Mouse (Mus musculus) fibroblast of lung, adult 2 months (primary cell): ENCODE measurements around the gene Klk1.

Experiments used
- DNase-seq: peaks from one replicate; pipeline ENCODE4 v3.0.0-alpha.2; 2011; ENCODE audit warnings: low read depth

Klk1 gene

DNA sequence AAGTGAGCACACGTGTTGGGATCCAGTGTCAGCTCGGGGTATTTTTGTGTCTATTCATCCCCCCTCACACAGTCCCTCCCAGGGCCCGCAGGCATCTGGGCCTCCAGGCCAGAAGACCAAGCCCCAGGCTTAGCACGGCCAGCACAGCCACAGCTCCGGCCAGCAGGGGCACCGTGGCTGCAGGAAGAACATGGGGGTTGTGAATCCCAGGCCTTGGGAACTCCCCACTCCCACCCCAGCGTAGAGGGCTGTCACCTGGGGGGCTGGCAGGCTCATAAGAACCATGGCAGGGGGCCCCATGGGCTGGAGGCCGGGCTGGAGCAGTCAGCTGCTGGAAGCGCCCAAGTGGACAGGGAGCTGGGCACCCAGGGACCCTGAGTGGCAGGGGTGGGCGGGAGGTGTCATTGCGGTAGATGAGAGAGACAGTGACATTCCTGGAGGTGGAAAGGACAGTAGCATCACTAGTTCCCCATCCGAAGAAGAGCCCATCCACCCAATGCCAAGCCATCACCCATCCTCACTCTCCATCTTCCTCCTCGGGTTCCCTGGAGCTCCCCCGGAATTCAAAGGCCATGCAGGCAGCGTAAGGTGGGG, 28.0 kb downstream of the Klk1 start:
- no peak for DNase-seq

DNA sequence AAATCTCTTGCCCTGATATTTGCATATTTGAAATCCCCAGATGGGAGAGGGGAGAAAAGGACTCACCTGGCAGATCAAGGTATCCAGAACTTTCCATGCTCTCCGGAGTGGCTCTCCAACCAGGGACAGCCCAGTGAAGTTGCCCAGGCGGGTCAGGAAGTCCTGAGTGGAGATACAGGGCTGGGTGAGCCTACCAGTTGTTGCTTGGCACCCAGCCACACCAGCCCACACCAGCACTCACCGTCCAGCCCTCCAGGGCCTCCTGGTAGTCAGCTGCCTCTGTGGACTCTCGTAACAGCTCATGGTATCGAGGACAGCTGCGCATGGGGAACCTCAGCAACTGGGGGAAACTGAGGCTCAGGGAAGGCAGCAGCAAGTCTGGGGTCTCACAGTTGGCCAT, 29.8 kb downstream of the Klk1 start:
- DNase-seq = no peak

DNA sequence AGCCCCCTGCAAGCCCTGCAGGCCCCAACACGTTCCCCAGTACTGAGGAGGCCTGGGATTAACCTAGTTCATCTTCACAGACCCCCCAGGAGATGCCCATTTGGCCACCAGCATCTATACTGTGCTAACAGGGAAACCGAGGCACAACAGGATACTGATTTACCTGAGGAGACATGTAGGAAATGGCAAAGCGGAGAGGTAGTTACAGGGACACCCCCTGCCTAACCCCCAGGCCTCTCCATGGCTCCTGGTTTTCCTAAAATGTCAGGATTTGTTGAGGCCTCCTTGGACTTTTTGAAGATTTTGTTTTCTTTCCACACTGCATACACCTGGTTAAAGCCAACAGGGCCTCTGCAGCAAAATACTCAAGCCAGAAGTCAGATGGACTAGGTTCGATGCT, 32.1 kb downstream of the Klk1 start, which contains the start of gene Acp4:
Gene Acp4 (minus strand): TSS at position 101 of the 400 bp plus-strand sequence.
- DNase-seq = no peak

DNA sequence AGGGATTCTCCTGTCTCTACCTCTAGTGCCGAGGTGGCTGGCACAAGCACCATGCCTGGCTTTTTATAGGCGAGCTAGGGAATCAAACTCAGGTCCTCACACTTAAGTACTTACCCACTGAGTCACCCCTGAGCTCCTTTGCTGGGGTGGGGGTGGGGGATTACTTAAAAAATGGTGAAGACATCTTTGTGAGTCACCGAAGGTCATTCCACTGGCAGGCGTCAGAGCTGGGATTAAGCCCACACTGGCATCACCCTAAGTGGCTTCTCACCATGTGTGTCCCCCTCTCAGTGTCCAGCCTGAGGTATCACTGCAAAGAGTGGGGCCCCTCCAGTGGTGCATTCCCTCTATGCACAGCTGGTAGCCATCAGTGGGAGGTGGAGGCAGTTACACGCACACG, 35.2 kb downstream of the Klk1 start:
- no peak for DNase-seq

DNA sequence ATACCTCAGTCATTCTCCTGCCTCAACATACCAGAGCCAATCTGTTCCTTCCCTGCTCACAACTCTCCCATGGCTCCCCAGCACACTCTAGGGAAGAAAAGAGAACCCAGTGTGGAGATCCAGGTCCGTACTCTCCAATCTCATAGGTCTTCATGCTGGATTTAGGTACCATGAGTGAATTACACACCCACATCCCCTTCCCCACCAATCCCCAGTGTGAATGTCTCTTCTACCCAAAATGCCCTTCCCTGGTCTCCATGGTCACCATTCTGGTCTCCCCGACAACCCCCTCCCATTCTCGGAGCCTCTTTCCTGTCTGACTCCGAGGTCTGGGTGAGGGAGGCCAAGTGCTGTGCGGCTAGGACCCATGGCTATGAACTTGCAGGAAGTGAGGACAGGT, 36.0 kb downstream of the Klk1 start, which contains the start of gene Gm15517:
Gene Gm15517 (plus strand): TSS at position 301 of the 400 bp plus-strand sequence.
- DNase-seq = no peak

DNA sequence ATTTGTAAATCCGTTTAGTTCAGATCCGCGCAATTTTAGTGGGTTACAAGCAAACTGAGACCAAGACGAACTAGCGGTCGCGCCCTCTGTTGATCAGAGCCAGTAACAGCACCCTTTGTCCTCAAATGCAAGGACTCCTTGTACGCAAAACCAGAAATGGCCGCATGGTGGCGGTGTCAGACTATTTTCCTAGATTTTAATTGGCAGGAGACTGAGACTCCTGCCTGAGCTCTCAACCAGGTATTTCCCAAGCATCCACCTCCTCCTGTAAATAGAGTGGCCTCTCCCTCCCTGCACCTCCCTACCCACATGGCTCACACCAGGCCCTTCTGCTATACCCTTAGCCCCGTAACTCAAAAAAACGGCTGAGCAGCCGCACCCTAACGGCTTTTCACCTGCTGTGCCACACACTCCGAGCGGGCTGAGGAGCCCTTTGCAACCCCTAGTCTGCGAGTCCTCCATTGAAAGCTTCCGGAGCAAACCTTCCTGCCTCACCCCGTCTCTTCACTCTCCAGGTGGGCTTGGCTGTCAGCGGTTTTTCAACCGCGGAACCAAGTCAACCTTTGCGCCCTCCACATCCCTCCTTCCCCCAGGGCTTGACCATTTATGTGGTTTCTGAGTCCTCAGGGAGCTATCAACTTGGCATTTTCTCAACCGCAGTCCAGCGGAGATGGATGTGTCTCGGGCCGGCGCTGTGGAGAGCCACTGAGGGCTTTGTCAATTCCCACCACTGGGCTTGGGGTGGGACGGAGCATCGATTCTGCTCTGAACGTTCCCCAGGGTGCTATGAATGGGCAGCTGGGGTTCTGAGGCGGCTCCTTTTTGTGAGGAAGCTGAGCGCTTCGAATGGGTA, 37.9 kb downstream of the Klk1 start:
- DNase-seq = peak; percentile 79

DNA sequence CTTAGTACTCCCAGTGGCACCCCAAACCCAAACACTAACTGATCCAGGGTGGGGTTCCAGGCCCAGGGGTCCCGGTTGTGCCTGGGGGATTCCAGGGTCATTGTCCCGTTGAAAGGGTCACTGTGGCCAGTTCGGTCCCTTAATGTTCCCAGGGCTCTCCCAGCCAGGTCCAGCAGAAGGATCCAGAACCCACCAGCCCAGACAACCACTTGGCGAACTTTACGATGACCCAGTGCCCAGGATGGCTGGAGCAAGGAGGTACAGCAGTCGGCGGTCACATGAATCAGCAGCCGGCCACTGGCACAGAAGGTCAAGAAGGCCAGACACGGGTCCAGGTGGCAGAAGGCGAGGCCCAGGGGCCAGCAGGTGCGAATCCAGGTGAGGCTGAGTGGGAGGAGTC, 43.0 kb downstream of the Klk1 start:
- no peak for DNase-seq

DNA sequence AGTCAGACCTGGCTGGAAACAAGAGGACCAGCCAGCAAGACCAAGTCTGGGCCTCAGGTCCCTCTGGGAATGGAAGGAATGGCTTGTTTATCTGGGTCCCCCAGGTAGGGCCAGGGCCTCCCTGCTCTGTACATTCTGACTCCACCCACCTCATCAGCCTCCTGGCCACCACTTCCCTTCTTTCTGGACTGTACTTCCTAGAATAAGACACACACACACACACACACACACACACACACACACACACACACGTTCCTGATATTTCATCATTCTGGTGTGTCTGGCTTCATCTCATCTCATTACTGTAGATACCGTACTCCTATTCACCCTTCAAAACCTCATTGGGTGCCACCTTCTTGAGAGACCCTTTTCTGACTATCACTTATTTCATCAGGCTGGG, 44.2 kb downstream of the Klk1 start:
- no peak for DNase-seq

DNA sequence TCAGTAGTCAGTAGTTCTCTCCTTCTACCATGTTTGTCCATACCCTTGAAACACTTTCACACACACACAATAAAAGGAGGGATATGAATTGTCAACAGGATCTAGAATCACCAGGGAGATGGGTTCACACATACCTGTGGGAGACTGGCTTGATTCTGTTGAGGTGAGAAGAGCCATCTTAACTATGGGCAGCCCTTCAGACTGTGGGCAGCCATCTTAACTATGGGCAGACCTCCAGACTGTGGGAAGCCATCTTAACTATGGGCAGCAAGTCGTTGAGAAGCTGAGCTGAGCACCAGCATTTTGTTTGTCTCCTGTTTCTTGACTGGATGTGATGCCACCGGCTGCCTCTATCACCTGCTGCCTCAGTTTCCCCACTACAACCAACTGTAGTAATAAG, 46.1 kb downstream of the Klk1 start:
- DNase-seq = no peak

DNA sequence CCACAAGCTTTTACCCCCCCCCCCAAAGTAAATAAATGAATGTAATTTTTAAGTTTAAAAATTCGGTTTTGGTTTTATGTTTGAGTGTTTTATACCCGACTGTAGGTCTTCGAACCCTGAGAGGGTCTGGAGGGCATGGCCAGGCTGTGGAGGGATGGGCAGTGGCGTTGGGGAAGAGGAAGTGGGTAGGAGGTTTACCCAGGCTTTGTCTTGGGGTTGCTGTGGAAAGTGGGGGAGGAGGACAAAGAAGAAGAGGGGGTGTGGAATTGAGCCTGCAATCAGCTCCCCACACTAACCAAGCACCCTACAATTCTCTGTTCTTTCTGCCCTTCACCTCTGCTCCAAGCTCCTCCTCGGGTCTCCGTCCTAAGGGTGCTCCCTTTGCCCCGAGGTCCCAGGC, 47.4 kb downstream of the Klk1 start:
- DNase-seq = no peak

DNA sequence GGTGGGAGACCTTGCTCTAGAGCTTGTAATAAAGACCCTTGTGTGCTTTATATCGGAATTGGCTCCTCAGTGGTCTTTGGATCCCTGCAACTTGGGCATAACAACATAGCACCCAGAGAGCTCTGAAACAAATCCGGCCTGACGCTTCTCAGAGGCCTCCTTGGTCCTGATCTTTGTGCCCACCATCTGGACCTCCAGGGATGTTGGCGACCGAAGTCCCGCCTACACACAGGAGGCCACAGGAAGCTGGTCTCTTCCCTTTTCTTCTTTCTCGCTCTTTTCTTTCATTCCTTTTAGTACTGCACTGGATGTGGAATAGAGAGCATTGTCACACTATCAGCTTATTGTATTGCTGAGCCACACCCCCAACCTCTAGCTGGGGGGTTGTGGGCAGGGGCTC, 48.3 kb downstream of the Klk1 start:
- DNase-seq = no peak

DNA sequence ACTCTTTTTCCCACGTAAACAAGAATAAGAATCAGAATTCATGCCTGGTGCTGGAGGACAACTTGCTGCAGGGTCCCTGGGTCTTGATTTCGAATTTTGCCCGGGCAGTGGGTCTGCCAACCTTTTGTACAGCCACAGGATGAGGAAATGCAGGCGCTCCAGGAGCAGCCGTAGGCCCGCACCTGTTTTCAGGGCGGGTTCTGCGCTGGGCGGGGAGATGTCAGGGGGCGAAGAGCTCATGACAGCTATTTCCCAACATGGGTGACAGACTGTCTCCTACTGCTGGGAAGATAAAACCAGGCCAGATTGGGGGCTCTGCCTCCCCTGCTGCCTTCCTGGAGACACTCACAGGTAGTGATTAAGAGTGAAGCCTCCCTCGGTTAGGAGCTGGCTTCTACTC, 48.9 kb downstream of the Klk1 start:
- no peak for DNase-seq

DNA sequence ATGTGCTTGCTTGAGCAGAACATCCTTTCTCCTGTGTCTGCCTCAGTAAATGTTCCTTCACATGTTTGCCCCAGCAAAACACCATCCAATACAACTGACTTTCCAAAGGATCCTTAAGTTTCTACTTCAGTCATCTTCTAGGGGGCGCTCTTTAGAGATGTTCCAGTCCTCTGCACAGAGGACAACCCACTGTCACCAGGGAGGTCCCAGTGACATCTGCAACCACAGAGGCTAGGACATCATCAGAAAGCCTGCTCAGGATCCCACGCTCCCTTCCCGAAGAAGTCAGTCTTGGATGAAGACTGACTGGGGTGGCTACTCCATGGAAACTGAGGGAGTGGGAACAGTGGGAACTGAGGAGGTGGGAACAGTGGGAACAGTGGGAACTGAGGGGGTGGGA, 50.4 kb downstream of the Klk1 start:
- DNase-seq = no peak

DNA sequence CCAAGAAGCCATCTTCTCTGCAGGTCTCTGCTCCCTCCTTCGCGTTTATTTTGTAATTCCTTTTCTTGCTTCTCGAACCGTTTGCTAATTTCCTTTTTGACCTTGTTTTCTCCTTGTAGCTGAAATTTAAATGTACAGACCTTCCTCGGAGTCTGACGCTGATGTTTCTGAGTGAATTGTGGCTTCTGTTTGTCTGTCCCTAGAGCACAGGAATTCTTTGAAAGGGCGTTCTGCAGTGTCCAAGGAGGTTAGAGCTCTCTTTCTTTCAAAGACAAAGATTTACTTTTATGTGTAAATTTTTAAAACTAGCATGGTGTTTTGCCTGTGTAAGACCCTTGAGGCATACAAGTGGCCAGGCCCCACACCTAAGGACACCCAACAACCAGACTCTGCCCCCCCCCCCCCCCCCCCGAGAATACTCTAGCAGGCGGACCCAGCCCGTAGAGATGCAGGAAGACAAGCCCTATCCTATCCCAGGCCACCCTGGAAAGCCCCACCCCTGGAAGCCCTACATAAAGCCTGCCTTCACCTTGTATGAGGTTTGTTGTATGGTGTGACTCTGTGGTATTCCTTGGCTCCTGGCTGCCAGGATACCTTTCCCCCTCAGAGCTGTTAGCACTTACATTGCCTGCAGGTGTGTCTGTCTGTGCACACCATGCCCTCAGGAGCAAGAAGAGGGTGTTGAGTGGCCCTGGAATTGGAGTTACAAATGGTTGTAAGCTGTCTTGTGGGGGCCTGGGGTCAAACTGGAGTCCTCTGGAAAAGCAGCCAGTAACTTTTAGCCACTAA, 51.5 kb downstream of the Klk1 start:
- DNase-seq = no peak

DNA sequence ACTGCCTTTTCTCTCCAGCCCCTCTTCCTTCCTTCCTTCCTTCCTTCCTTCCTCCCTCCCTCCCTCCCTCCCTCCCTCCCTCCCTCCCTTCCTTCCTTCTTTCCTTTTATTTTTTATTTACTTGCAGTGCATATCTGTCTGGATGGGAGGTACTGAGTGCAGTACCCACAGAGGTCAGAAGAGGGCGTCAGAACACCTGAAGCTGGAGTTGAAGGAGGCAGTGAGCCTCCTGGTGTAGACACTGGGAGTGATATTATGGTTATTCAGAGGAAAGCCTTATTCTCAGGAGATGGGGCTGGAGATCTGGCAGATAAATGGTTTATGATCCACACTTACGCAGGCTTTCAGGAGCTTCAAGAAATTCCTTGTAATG, 52.1 kb downstream of the Klk1 start:
- DNase-seq = no peak
